Mouse (Mus musculus) heart, postnatal 0 days (tissue): Measurements from ENCODE around the gene Lgals9. TPM values are rescaled to one million over a fixed set of nuclear protein-coding genes. Genes with fewer than 3 reads are reported as not detected.

Experiments used
- ATAC-seq: fragments of 200-750 bp; cut with Nextera tagmentation; 2 replicates; pipeline ENCODE4 v1.8.0; 2017; ENCODE audit warnings: low read depth, moderate number of reproducible peaks, moderate library complexity; ENCODE audit not compliant: insufficient read depth
- DNase-seq: peaks from one replicate; pipeline ENCODE4 v3.0.0-alpha.2; 2016; ENCODE audit warnings: low spot score
- H3K27ac ChIP-seq: fragments of 300-500 bp; sonication (generic); 2 replicates; pipeline ENCODE4 v1.5.1; 2014; ENCODE audit warnings: low read depth, mild to moderate bottlenecking
- H3K27me3 ChIP-seq: fragments of 300-500 bp; sonication (generic); 2 replicates; pipeline ENCODE4 v1.6.1; 2014; ENCODE audit warnings: low read length, mixed read lengths; ENCODE audit not compliant: control insufficient read depth, insufficient read depth
- H3K36me3 ChIP-seq: fragments of 300-500 bp; sonication (generic); replicated peaks from 2 replicates; pipeline ENCODE4 v1.6.1; 2014; ENCODE audit warnings: low read length, mixed read lengths; ENCODE audit not compliant: control insufficient read depth, insufficient read depth
- H3K4me1 ChIP-seq: fragments of 300-500 bp; sonication (generic); 2 replicates; pipeline ENCODE4 v1.6.1; 2014; ENCODE audit warnings: antibody characterized with exemption; ENCODE audit not compliant: control insufficient read depth, insufficient read depth
- H3K4me2 ChIP-seq: fragments of 300-500 bp; sonication (generic); 2 replicates; pipeline ENCODE4 v1.6.1; 2014; ENCODE audit warnings: low read depth, mild to moderate bottlenecking, low read length, moderate library complexity
- H3K4me3 ChIP-seq: fragments of 300-500 bp; sonication (generic); 2 replicates; pipeline ENCODE4 v1.5.1; 2014; ENCODE audit warnings: low read depth, low read length
- H3K9ac ChIP-seq: fragments of 300-500 bp; sonication (generic); replicated peaks from 2 replicates; pipeline ENCODE4 v1.6.1; 2014; ENCODE audit warnings: low read depth, low read length, mixed read lengths
- H3K9me3 ChIP-seq: fragments of 300-500 bp; sonication (generic); replicated peaks from 2 replicates; pipeline ENCODE4 v1.6.1; 2016; ENCODE audit warnings: low read length; ENCODE audit not compliant: control insufficient read depth
- CTCF ChIP-seq: IDR thresholded peaks from 2 replicates; pipeline ENCODE4 v1.5.1; 2016; ENCODE audit warnings: antibody characterized with exemption, control low read depth, low read depth
- EP300 ChIP-seq: IDR thresholded peaks from 2 replicates; pipeline ENCODE4 v1.6.1; 2016; ENCODE audit warnings: antibody characterized with exemption, low read depth
- WGBS: fragments of 180-500 bp; shearing (Covaris S2); extraction: QIAGEN DNeasy Blood & Tissue Kit; methylation state at CpG from one replicate; pipeline ENCODE4 v1.1.7; 2014; 5-methylcytosine and 5-hydroxymethylcytosine counted together
- polyA plus RNA-seq: library from polyadenylated mRNA; unstranded; fragments of >200 nt; fragmentation: Nextera tagmentation; extraction: Ambion mirVana; gene quantifications from 2 replicates; pipeline ENCODE4 v1.2.1, GENCODE M21; 2015
- total RNA-seq: library from RNA; depleted of rRNA; stranded (reverse); fragments of >200 nt; gene quantifications from 2 replicates; pipeline ENCODE4 v1.2.3, GENCODE M21; 2014; ENCODE audit warnings: low replicate concordance; rRNA removed

Lgals9 gene
- total and polyA plus RNA-seq, 2 experiments from 2014 or later = 76.9 to 125 TPM

GRCm38 (mm10) chr11:78916410-78916809 is 68.3 kb downstream of the Lgals9 start:
- ATAC-seq (no peak), DNase-seq (no peak)
- no peaks in the 10 kb centered on the region for H3K4me1 ChIP-seq
- no peaks in the 10 kb centered on the region for H3K27me3 ChIP-seq
- H3K27ac ChIP-seq = no peak overlapping the region
- H3K9ac ChIP-seq = no peak overlapping the region
- WGBS = 65% methylated on average over 1 of the region's 1 CpGs
- H3K36me3 ChIP-seq = no peaks in the 10 kb centered on the region
- H3K9me3 ChIP-seq = no peaks in the 10 kb centered on the region
- TF ChIP-seq CTCF = no peak
- no peak for TF ChIP-seq EP300
- H3K4me2 ChIP-seq = no peak overlapping the region
- no peak overlapping the region for H3K4me3 ChIP-seq

- Histone ChIP-seq H3K27me3 (no peaks in the 10 kb centered on the region), H3K9ac (no peak overlapping the region), H3K27ac (no peak overlapping the region), H3K36me3 (no peaks in the 10 kb centered on the region), H3K4me3 (no peak overlapping the region), H3K4me2 (no peak overlapping the region), H3K9me3 (no peaks in the 10 kb centered on the region), H3K4me1 (no peaks in the 10 kb centered on the region)
- ATAC-seq (no peak), DNase-seq (no peak)
- TF ChIP-seq CTCF (no peak), EP300 (no peak)
- 63% methylated on average over 6 of the region's 6 CpGs for WGBS
Observed at GRCm38 (mm10) chr11:78915473-78915872, 69.3 kb downstream of the Lgals9 start.

Other genes with a start within 250 kb of the Lgals9 start
- 43.9 and 58.6 TPM in 2 replicates for gene Ccnq, start 233.2 kb downstream of the Lgals9 start, total RNA-seq
- 31.0 and 32.3 TPM in 2 replicates for gene Ccnq, start 233.2 kb downstream of the Lgals9 start, polyA plus RNA-seq
- 6.9 TPM in 2 replicates for gene Lyrm9, start 158.4 kb downstream of the Lgals9 start, total RNA-seq
- 47.0 and 51.7 TPM in 2 replicates for gene Lyrm9, start 158.4 kb downstream of the Lgals9 start, polyA plus RNA-seq
- gene Nos2, start 64.2 kb downstream of the Lgals9 start, total RNA-seq = 0.19 and 0.53 TPM in 2 replicates
- 1.7 and 1.8 TPM in 2 replicates for gene Nos2, start 64.2 kb downstream of the Lgals9 start, polyA plus RNA-seq
- 7.7 and 15.2 TPM in 2 replicates for gene Ksr1, start 161.5 kb upstream of the Lgals9 start, total RNA-seq
- gene Ksr1, start 161.5 kb upstream of the Lgals9 start, polyA plus RNA-seq = 1.3 and 1.5 TPM in 2 replicates